Mouse (Mus musculus): ENCODE data around the gene Adk. TPM values are rescaled to one million over a fixed set of nuclear protein-coding genes. Genes with fewer than 3 reads are reported as not detected.

Adk gene
- polyA plus RNA-seq, 1 experiment from 2014 or later, result 156 TPM

- H3K4me3 ChIP-seq, result no peak overlapping the region
- no peaks in the 10 kb centered on the region for H3K4me1 ChIP-seq
- no peaks in the 10 kb centered on the region for H3K27me3 ChIP-seq
- no peak overlapping the region for H3K27ac ChIP-seq
- no peak for ATAC-seq (ENCODE audit: low FRiP score, low read depth)
- H3K36me3 ChIP-seq, result no peaks in the 10 kb centered on the region
- H3K9ac ChIP-seq, result no peak overlapping the region
- 37% methylated on average over 4 of the region's 4 CpGs for whole genome bisulfite sequencing
- no peak overlapping the region for H3K4me2 ChIP-seq (replicated peaks)
- H3K9me3 ChIP-seq, result 0 out of 2 replicates have a peak, but pooled peaks cover 3% of the 10 kb centered on the region
These were observed 437.8 kb downstream of the Adk start for GRCm38 (mm10) chr14:21490141-21490540.

Other genes starting within 250 kb of the Adk start
- gene Plau, start 215.9 kb upstream of the Adk start, polyA plus RNA-seq (2015; fragmentation: Nextera tagmentation; extraction: Ambion mirVana), result 2.9 and 3.0 TPM in 2 replicates
- gene Vcl, start 123.2 kb upstream of the Adk start, polyA plus RNA-seq (2015; fragmentation: Nextera tagmentation; extraction: Ambion mirVana), result 47.7 and 58.8 TPM in 2 replicates
- gene Ap3m1, start 66 bp upstream of the Adk start, polyA plus RNA-seq (2015; fragmentation: Nextera tagmentation; extraction: Ambion mirVana), result 78.5 and 78.9 TPM in 2 replicates

All from limb, embryonic 13.5 days (tissue).